Mouse (Mus musculus): Measurements from ENCODE around the gene Chd8. TPM values are rescaled to one million over a fixed set of nuclear protein-coding genes. Genes with fewer than 3 reads are reported as not detected.

Gene Chd8
- polyA plus RNA-seq, 1 experiment from 2014 or later: 48.6 TPM

GRCm38 (mm10) chr14:52196230-52197155, 61.1 kb downstream of the Chd8 start:
- Histone ChIP-seq H3K4me3 (peak overlapping the region; percentile 99), H3K9ac (peak overlapping the region; percentile 98), H3K4me1 (peaks cover 7% of the 10 kb centered on the region), H3K9me3 (no peaks in the 10 kb centered on the region), H3K36me3 (peaks cover 27% of the 10 kb centered on the region), H3K27me3 (replicated peaks) (no peaks in the 10 kb centered on the region), H3K27ac (peak overlapping the region; percentile 90), H3K4me2 (replicated peaks) (peak overlapping the region; percentile 68)
- peak; percentile 38 for ATAC-seq (ENCODE audit: low FRiP score, low read depth)
- WGBS: 1% methylated on average over 59 of the region's 59 CpGs

GRCm38 (mm10) chr14:52195691-52196090, 61.9 kb downstream of the Chd8 start:
- ATAC-seq (ENCODE audit: low FRiP score, low read depth): no peak
- no peak overlapping the region for H3K27ac ChIP-seq
- H3K9ac ChIP-seq: 0 out of 2 replicates have a peak overlapping the region, but pooled peaks have one; percentile 98
- H3K4me3 ChIP-seq: no peak overlapping the region
- peaks cover 7% of the 10 kb centered on the region for H3K4me1 ChIP-seq
- WGBS: 14% methylated on average over 3 of the region's 3 CpGs
- H3K9me3 ChIP-seq: no peaks in the 10 kb centered on the region
- no peaks in the 10 kb centered on the region for H3K27me3 ChIP-seq (replicated peaks)
- H3K4me2 ChIP-seq (replicated peaks): peak overlapping the region; percentile 68
- peaks cover 26% of the 10 kb centered on the region for H3K36me3 ChIP-seq

- no peak overlapping the region for H3K9ac ChIP-seq
- no peak overlapping the region for H3K27ac ChIP-seq
- no peaks in the 10 kb centered on the region for H3K9me3 ChIP-seq
- no peaks in the 10 kb centered on the region for H3K27me3 ChIP-seq (replicated peaks)
- peaks cover 9% of the 10 kb centered on the region; the same call in 1 of the 2 replicates for H3K36me3 ChIP-seq
- no peak for ATAC-seq (ENCODE audit: low FRiP score, low read depth)
- no peak overlapping the region for H3K4me3 ChIP-seq
- H3K4me1 ChIP-seq: peaks cover 2% of the 10 kb centered on the region
- no peak overlapping the region for H3K4me2 ChIP-seq (replicated peaks)
Observed at GRCm38 (mm10) chr14:52190740-52191359, 66.7 kb downstream of the Chd8 start.

GRCm38 (mm10) chr14:52189519-52189918, 68.1 kb downstream of the Chd8 start:
- Histone ChIP-seq H3K27me3 (replicated peaks) (no peaks in the 10 kb centered on the region), H3K27ac (no peak overlapping the region), H3K9me3 (no peaks in the 10 kb centered on the region), H3K4me2 (replicated peaks) (no peak overlapping the region), H3K4me3 (no peak overlapping the region), H3K9ac (no peak overlapping the region), H3K4me1 (no peaks in the 10 kb centered on the region), H3K36me3 (peaks cover 9% of the 10 kb centered on the region; the same call in 1 of the 2 replicates)
- no peak for ATAC-seq (ENCODE audit: low FRiP score, low read depth)
- WGBS: 88% methylated on average over 2 of the region's 2 CpGs

- H3K9me3 ChIP-seq: no peaks in the 10 kb centered on the region
- no peaks in the 10 kb centered on the region for H3K4me1 ChIP-seq
- no peak overlapping the region for H3K4me3 ChIP-seq
- H3K4me2 ChIP-seq (replicated peaks): no peak overlapping the region
- H3K27me3 ChIP-seq (replicated peaks): no peaks in the 10 kb centered on the region
- H3K27ac ChIP-seq: no peak overlapping the region
- 92% methylated on average over 1 of the region's 1 CpGs for WGBS
- peaks cover 12% of the 10 kb centered on the region for H3K36me3 ChIP-seq
- H3K9ac ChIP-seq: no peak overlapping the region
- ATAC-seq (ENCODE audit: low FRiP score, low read depth): no peak
Observed at GRCm38 (mm10) chr14:52188788-52189187, 68.8 kb downstream of the Chd8 start.

- no peak overlapping the region for H3K9ac ChIP-seq
- H3K27ac ChIP-seq: no peak overlapping the region
- peaks cover 69% of the 10 kb centered on the region for H3K36me3 ChIP-seq
- H3K27me3 ChIP-seq (replicated peaks): no peaks in the 10 kb centered on the region
- H3K4me2 ChIP-seq (replicated peaks): no peak overlapping the region
- WGBS: 94% methylated on average over 2 of the region's 2 CpGs
- no peak for ATAC-seq (ENCODE audit: low FRiP score, low read depth)
- no peaks in the 10 kb centered on the region for H3K4me1 ChIP-seq
- no peaks in the 10 kb centered on the region for H3K9me3 ChIP-seq
- no peak overlapping the region for H3K4me3 ChIP-seq
Observed at GRCm38 (mm10) chr14:52166571-52166970, 91.0 kb downstream of the Chd8 start.

- no peaks in the 10 kb centered on the region for H3K27me3 ChIP-seq (replicated peaks)
- H3K27ac ChIP-seq: no peak overlapping the region
- 93% methylated on average over 6 of the region's 6 CpGs for WGBS
- no peaks in the 10 kb centered on the region for H3K4me1 ChIP-seq
- no peaks in the 10 kb centered on the region for H3K9me3 ChIP-seq
- no peak for ATAC-seq (ENCODE audit: low FRiP score, low read depth)
- no peak overlapping the region for H3K4me2 ChIP-seq (replicated peaks)
- H3K4me3 ChIP-seq: no peak overlapping the region
- no peak overlapping the region for H3K9ac ChIP-seq
- peaks cover 78% of the 10 kb centered on the region for H3K36me3 ChIP-seq
Observed at GRCm38 (mm10) chr14:52160911-52161310, 96.7 kb downstream of the Chd8 start.

- Histone ChIP-seq H3K36me3 (peaks cover 24% of the 10 kb centered on the region), H3K27ac (no peak overlapping the region), H3K27me3 (replicated peaks) (no peaks in the 10 kb centered on the region), H3K4me2 (replicated peaks) (no peak overlapping the region), H3K9ac (no peak overlapping the region), H3K4me3 (no peak overlapping the region), H3K4me1 (no peaks in the 10 kb centered on the region), H3K9me3 (no peaks in the 10 kb centered on the region)
- WGBS: 96% methylated on average over 2 of the region's 2 CpGs
- ATAC-seq (ENCODE audit: low FRiP score, low read depth): no peak
Observed at GRCm38 (mm10) chr14:52155008-52155407, 102.6 kb downstream of the Chd8 start.

- Histone ChIP-seq H3K27me3 (replicated peaks) (no peaks in the 10 kb centered on the region), H3K4me1 (no peaks in the 10 kb centered on the region), H3K4me3 (no peak overlapping the region), H3K4me2 (replicated peaks) (no peak overlapping the region), H3K27ac (no peak overlapping the region), H3K9me3 (no peaks in the 10 kb centered on the region), H3K36me3 (0 out of 2 replicates have a peak, but pooled peaks cover under 1% of the 10 kb centered on the region), H3K9ac (no peak overlapping the region)
- WGBS: 51% methylated on average over 3 of the region's 3 CpGs
- ATAC-seq (ENCODE audit: low FRiP score, low read depth): no peak
Observed at GRCm38 (mm10) chr14:52152613-52153012, 105.0 kb downstream of the Chd8 start.

- H3K27me3 ChIP-seq (replicated peaks): no peaks in the 10 kb centered on the region
- H3K27ac ChIP-seq: no peak overlapping the region
- H3K36me3 ChIP-seq: no peaks in the 10 kb centered on the region
- no peaks in the 10 kb centered on the region for H3K9me3 ChIP-seq
- no peak overlapping the region for H3K4me3 ChIP-seq
- ATAC-seq (ENCODE audit: low FRiP score, low read depth): no peak
- H3K9ac ChIP-seq: no peak overlapping the region
- 36% methylated on average over 7 of the region's 7 CpGs for WGBS
- H3K4me2 ChIP-seq (replicated peaks): no peak overlapping the region
- H3K4me1 ChIP-seq: no peaks in the 10 kb centered on the region
Observed at GRCm38 (mm10) chr14:52152179-52152578, 105.4 kb downstream of the Chd8 start.

- Histone ChIP-seq H3K4me3 (no peak overlapping the region), H3K27me3 (replicated peaks) (no peaks in the 10 kb centered on the region), H3K9ac (no peak overlapping the region), H3K27ac (no peak overlapping the region), H3K4me2 (replicated peaks) (no peak overlapping the region), H3K36me3 (no peaks in the 10 kb centered on the region), H3K4me1 (no peaks in the 10 kb centered on the region), H3K9me3 (no peaks in the 10 kb centered on the region)
- WGBS: 58% methylated on average over 4 of the region's 4 CpGs
- ATAC-seq (ENCODE audit: low FRiP score, low read depth): no peak
Observed at GRCm38 (mm10) chr14:52149888-52150287, 107.7 kb downstream of the Chd8 start.
